Mouse (Mus musculus) adrenal gland, adult 18-20 months (tissue): ENCODE data around the gene Olfr204. TPM values are rescaled to one million over a fixed set of nuclear protein-coding genes. Genes with fewer than 3 reads are reported as not detected.
"Not testable (repeated sequence)": the region's sequence is repeated elsewhere in the genome, so short reads cannot be mapped to it uniquely, and the experiment has no call there.

Experiments
- DNase-seq, 2 experiments: peaks; one replicate each; pipeline ENCODE4 v3.0.0; 2021 to 2022; ENCODE audit warnings: low spot score in 2 of 2
- long read RNA-seq, 2 experiments: library from polyadenylated mRNA; stranded (forward); transcript quantifications; one replicate each; pipeline ENCODE4 v2.0.0; 2021
- total RNA-seq, 2 experiments: library from RNA; stranded (reverse); gene quantifications; 1 replicate in 1 of 2; 2 replicates in 1 of 2; pipeline ENCODE4 v1.2.3; 2021

Gene Olfr204
- total RNA-seq, result not detected
- long read RNA-seq, experiment 1, result 0 reads
- long read RNA-seq, experiment 2, result 0 reads

DNA sequence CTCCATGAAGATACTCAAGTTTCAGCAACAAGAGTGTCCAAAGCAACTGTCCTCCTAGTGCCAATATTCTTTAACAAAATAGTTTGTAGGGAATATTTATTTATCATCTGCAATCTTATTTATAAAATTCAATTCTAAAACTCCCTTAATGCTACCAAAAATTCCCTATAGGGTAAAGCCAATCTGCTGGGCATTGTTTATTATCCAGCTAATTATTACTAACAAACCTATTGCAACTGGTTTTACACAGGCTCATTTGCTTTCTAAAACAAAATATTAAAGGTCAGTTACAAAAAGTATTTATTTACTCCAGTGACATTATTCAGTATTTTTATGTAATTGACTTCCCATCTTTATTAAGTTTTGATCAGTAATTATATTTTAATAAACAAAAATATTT is at the start of gene Olfr204:
Gene Olfr204 (minus strand): TSS at position 101 of the 400 bp plus-strand sequence.
- no peak for DNase-seq

DNA sequence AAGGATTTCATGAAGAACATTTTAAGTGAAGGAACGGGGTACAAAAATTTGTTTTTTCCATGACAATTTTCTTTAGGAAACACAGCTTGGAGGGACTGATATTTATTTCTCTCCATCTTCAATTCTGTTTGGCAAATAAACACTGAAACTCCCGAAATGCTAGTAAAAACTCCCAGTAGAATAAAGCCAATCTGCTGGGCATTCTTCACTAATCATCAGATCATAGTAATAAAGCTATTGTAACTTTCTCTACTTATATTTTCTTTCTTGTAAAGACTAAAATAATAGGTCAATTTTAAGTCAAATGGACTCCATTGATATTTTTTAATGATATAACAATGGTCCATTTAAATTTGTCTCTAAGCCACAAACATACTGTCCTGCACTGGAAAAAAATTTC is 45.8 kb upstream of the Olfr204 start, which contains the start of gene Olfr209:
Gene Olfr209 (minus strand): TSS at position 101 of the 400 bp plus-strand sequence.
- no peak for DNase-seq

DNA sequence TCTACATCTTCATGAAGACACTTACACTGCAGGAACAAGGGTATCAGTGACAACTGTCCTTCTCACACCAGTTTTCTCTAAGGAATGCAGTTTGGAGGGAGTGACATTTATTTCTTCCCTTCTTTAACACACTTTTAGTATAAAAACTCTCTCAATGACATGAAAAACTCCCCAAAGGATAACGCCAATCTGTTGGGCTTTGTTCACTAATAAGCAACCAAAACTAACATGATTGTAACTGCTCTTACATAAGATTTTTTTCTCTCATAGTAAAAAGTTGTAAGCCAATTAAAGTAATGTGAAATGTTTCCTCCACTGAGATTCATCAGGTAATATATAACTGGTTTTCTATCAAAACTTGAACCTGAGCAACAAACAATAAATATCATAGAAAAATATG is 31.1 kb upstream of the Olfr204 start, which contains the start of gene Olfr206:
Gene Olfr206 (minus strand): TSS at position 101 of the 400 bp plus-strand sequence.
- no peak for DNase-seq

DNA sequence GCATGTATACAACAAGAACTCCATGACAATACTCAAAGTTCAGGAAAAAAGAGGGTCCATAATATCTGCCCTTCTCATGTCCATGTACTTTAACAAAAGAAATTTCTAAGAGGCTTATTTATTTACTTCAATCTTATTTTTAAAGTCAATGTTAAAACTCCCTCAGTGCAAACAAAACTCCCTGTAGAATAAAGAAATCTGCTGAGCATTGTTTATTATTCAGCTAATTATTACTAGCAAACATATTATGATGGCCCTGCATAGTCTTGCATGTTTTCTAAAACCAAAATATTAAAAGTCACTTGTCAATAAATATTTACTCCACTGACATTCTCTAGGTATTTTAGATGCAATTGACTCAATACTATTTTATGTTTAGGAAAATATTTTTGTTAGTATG is 13.0 kb upstream of the Olfr204 start, which contains the start of gene Olfr205:
Gene Olfr205 (minus strand): TSS at position 101 of the 400 bp plus-strand sequence.
- no peak for DNase-seq

DNA sequence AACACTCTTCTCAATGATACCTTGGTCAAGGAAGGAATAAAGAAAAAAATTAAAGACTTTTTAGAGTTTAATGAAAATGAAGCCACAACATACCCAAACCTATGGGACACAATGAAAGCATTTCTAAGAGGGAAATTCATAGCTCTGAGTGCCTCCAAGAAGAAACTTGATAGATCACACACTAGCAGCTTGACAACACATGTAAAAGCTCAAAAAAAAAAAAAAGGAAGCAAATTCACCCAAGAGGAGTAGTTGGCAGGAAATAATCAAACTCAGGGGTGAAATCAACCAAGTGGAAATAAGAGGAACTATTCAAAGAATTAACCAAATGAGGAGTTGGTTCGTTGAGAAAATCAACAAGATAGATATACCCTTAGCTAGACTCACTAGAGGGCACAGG is 5.2 kb upstream of the Olfr204 start:
- DNase-seq, result not testable (repeated sequence)

DNA sequence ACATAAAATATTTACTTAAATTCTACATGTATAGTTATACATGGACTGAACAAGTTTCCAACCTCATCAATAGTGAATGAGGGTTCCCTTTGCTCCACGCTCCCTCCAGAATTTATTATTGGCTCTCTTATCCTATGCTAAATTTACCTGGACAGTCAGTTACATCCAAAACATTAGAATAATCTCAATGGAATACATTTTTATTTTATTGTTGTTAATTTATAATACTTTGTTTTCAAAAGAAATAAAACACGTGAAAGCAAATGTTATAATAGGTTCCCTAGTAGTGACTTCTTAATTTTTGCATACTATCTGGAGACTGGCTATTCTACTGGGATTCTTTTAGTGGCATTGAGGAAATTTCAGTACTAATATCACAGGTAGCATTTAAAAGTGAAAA is 19.5 kb downstream of the Olfr204 start, which contains the start of gene Olfr203:
Gene Olfr203 (plus strand): TSS at position 301 of the 400 bp plus-strand sequence.
- no peak for DNase-seq

DNA sequence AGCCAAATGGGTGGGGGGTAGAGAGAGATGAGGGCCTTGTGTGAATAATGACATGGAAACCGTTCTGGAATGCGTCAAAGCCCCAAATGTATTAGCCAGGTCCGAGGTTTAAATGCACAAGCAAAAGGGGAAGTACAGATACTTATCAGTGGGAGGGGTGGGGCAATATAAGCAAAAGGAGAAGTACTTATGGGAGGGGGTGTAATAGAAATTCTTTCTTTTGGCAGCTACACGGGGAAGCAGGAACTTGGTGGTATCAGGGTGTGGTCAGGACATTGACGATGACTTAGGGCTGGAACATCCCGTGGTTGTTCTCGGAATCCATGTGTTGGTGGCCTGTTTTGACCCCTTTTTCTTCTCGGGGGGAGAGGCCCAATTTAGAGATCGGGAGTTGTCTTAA is 30.5 kb downstream of the Olfr204 start:
- not testable (repeated sequence) for DNase-seq

DNA sequence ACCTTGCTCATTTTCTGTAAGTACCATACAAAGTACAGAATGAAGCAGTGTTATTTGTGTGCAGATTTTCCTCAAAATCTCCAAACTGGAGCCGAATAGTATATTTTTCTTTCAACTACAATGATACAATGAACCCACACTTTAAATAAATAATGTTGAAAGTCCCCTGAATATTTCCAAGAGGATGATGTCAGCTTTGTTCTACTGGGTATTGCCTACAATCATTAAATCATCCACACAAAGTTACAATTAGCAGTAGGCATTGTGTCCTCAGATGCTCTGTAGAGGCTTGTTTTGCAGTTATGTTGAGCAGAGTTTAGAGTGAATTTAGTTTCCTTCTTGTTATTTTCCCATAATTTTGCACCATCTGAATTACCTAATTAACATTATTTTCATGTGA is 31.4 kb downstream of the Olfr204 start, which contains the start of gene Olfr202:
Gene Olfr202 (minus strand): TSS at position 101 of the 400 bp plus-strand sequence.
- DNase-seq, result no peak

DNA sequence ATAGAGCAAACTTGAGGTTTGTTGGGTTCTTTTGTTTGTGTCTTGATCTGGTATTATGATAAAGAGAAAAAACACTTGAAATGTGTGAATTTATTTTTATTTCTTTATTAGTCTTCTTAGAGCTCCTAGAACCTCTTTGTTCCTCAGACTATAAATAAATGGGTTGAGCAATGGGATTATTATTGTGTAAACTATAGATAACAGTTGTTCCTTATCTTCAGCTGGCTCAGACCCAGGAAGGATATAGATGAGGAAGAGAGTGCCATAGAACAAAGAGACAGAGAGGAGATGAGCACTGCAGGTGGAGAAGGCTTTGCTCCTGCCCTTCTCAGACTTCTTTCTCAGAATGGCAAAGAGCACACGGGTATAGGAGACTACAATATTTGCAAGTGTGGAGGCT is 34.6 kb downstream of the Olfr204 start:
- DNase-seq, result no peak

DNA sequence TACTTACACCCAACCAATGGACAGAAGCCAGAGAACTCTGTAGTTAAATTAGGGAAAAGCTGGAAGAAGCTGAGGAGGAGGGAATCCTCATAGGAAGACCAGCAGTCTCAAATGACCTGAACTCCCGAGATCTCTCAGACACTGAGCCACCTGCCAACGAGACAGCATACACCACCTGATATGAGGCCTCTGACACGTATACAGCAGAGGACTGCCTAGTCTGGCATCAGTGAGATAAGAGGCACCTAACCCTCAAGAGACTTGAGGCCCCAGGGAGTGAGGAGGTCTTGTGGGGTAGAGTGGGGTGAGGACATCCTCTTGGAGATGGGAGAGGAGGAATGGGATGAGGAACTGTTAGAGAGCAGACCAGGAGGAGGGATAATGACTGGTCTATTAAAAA is 37.5 kb downstream of the Olfr204 start:
- DNase-seq, result no peak

DNA sequence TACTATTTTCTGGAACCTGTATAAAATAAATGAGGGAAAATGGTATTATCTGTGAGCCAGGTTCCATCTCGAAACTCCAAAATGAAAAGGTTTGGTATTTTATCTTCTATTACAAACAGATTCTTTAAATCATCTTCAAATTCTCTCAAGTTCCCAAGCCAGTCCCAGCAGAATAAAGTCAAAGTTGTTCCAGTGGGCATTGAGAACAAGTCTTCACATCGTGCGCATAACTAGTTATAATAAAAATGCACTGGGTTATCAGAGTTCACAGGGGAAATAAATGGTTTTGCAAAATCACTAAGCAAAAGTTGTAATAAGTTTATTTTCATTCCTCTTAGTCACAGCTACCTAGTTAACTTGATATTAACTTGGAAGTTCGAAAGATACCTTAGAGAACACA is 45.5 kb downstream of the Olfr204 start, which contains the start of gene Olfr201:
Gene Olfr201 (minus strand): TSS at position 101 of the 400 bp plus-strand sequence.
- not testable (repeated sequence) for DNase-seq

DNA sequence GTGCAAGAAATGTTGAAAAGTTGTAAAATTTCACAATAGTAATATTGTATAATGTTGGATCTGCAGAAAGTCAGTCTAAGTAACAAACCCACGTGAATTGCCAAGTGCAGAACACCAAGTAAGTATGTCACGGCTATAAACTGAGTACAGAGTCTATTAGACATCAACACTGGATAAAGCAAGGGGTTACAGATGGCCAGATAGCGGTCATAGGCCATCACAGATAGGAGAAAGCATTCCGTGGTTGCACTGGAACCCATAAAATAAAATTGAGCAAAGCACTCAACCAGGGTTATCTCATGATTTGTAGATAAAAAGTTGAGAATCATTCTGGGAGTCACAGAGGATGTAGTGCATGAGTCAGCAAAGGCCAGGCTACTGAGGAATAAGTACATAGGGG is 49.0 kb downstream of the Olfr204 start:
- not testable (repeated sequence) for DNase-seq

Other genes starting within 250 kb of the Olfr204 start
- not detected for gene Olfr190, start 240.2 kb downstream of the Olfr204 start, total RNA-seq
- not detected for gene Olfr191, start 228.4 kb downstream of the Olfr204 start, total RNA-seq
- gene Olfr193, start 206.4 kb downstream of the Olfr204 start, total RNA-seq, result not detected
- gene Olfr194, start 197.2 kb downstream of the Olfr204 start, total RNA-seq, result not detected
- gene Olfr195, start 171.2 kb downstream of the Olfr204 start, total RNA-seq, result not detected
- not detected for gene Olfr196, start 147.8 kb downstream of the Olfr204 start, total RNA-seq
- not detected for gene Olfr198, start 114.7 kb downstream of the Olfr204 start, total RNA-seq
- not detected for gene Olfr199, start 98.5 kb downstream of the Olfr204 start, total RNA-seq
- gene Olfr201, start 45.6 kb downstream of the Olfr204 start, total RNA-seq, result not detected
- not detected for gene Olfr202, start 31.5 kb downstream of the Olfr204 start, total RNA-seq
- gene Olfr203, start 19.4 kb downstream of the Olfr204 start, total RNA-seq, result not detected
- gene Olfr205, start 12.9 kb upstream of the Olfr204 start, total RNA-seq, result not detected
- gene Olfr206, start 31.0 kb upstream of the Olfr204 start, total RNA-seq, result not detected
- gene Olfr209, start 45.7 kb upstream of the Olfr204 start, total RNA-seq, result not detected
- not detected for gene Gabrr3, start 89.1 kb upstream of the Olfr204 start, total RNA-seq
- gene Riox2, start 153.5 kb upstream of the Olfr204 start, total RNA-seq, result 10 to 100 TPM; 20.5 to 20.8 TPM